Mouse (Mus musculus) MN1 (cell line): Measurements from ENCODE around the gene Tgfb1i1.

Experiments
- DNase-seq: peaks from one replicate; pipeline ENCODE4 v3.0.0-alpha.2; 2016; ENCODE audit warnings: low spot score

The Tgfb1i1 gene

DNA sequence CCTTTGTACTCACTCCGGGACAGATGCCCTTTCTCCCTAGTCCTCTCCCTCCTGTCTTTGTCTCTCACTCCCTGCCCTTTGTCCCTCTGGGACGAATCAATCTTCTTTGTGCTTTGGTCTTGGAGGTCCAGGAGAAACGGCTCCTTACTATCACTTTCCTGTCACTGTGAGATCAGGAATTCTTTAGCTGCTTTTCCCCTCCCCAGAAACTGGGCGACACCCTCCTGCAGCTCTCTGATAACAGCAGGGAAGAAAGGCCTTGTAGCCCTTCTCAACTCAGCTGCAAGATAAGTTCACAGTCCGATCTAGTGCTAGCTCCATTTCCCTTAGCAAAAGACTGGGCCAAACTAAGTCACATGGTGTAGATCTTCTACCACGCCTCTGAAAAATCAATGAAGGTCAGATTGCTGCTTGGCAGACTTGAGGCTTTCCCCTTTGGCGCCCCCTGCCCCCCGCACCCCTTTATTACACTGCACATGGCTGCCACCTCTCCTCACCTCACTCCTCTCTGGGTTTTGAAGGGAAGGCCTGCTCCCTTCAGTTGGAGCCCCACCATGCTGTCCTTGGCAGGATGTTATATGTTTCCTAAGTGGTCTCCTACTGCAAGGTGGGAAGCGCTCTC, 42.4 kb downstream of the Tgfb1i1 start:
- DNase-seq = peak; percentile 44

GRCm38 (mm10) chr7:128294785-128295184, 48.2 kb downstream of the Tgfb1i1 start:
- no peak for DNase-seq

GRCm38 (mm10) chr7:128296514-128296913, 49.9 kb downstream of the Tgfb1i1 start:
- no peak for DNase-seq

GRCm38 (mm10) chr7:128297291-128297616, 50.6 kb downstream of the Tgfb1i1 start:
- DNase-seq = no peak

DNA sequence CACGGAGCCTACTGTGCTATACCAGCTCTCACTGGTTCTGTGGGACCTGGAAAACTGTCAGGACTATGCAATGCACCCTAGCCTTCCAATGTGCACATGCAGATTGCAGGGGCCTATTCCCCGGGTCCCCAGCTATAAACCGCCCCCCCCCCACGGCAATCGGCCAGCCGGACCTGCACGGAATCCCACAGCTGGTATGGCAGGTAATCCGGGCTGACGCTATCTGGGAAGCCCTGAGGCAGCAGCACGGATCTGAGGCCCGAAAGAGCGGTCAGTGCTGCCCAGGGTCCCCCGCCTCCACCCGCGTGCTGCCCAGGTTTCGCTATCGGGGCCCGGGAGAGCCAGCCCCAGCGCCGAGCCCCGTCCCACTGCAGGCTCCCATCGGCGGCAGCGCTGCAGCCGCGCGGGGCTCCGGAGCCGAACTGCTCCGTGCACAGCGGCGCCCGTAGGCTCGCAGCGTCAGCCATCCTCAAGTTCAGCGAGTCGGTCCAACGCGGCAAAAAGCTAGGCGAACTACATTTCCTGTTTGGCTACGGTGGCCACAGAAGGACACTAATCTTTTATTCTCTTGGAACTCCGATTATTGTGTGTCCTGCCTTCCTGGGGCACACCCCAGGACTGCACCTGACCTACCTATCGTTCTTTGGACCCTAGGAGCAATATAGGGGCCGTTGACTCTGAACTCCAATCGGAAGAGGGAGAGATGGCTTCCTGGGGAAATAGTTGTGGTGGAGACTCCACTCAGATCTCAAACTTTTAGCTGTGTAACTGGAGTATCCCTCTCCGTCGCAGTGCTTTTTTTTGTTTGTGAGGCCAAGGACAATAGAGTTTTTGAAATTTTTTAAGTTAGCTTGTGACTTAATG, 51.2 kb downstream of the Tgfb1i1 start, which contains the start of gene BC017158:
Gene BC017158 (minus strand): TSS at position 554 of the 864 bp plus-strand sequence.
- DNase-seq = peak; percentile 76

DNA sequence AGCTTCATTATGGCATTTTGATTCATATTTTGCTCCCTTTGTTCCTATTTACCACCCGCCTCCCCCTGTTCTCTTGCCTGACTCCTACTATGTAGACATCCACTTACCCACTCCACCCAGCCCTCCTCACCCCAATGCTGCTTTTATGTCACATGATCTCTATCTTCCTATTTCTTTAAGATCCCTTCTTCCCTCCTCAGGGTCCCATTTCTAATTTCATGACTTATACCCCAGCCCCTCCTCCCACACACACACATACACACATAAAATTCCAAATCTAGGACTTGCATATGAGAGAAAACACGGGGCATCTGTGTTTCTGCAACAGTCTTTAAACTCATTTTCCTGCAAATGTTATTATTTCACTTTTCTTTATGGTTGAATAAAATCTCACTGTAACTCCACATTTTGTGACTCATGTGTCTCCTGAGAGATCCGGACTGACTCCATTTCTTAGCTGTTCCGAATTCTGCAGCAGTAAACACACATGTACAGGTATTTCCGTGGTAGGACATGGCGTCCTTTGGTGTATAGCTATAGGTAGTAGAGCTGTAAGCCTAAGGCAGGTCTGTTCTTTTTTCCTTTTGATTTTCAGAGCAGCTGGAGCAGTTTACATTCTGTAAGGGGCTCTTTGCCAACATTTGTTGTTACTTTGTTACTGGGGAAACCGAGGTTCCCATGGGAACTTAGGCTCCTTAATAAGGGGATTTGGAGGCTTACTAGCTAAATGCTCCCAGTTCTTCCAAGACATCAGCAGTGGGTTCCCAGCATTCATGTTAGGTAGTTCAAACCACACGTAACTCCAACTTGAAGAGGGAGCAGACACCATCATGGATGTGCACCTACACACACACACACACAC, 52.1 kb downstream of the Tgfb1i1 start:
- peak; percentile 82 for DNase-seq

DNA sequence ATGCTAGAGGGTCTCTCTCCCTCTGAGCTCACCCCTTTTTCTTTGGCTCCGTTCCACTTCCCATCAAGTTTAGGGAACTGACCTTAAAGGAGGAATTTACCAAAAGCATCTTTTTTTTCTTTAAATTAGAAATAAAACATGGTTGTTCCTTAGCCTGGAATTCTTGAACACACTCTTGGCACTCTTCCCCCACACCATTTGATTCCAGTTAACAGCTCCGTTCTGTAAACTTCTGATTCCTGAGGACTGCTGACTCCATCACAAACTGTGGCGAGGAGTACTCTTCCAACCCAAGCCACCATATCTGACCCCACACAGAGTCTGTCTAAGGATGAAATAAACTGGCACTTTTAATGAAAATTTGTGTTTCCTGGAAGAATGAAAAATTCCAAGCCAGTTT, 54.3 kb downstream of the Tgfb1i1 start:
- no peak for DNase-seq

DNA sequence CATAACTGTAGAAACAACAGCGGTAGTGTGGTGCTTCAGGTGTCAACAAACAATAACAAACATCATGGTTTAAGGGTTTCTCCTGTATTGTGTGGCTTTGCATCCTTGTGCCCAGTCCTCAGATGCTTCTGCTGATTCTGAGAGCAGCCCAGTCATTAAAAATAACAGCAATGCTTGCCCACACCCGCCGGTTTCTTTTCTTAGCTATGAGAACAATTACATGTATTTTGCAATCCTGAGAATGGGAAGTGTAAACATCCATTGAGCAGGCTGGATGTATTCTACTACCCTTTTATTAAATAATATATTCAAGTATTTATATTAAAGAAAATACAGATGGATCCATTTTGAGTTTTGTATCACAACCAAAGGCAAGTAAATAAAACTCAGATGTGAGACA, 55.5 kb downstream of the Tgfb1i1 start:
- DNase-seq = no peak

- no peak for DNase-seq
These were observed 57.6 kb downstream of the Tgfb1i1 start for GRCm38 (mm10) chr7:128304198-128304597.

GRCm38 (mm10) chr7:128304907-128305306, 58.3 kb downstream of the Tgfb1i1 start:
- peak; percentile 86 for DNase-seq
